Mouse (Mus musculus) thymus, adult 2 months (tissue): ENCODE results near the gene Gm20388. TPM values are rescaled to one million over a fixed set of nuclear protein-coding genes. Genes with fewer than 3 reads are reported as not detected.

Source experiments
- DNase-seq: peaks from one replicate; pipeline ENCODE4 v3.0.0; 2021
- H3K27ac ChIP-seq: fragments of 200-500 bp; 2 replicates; pipeline ENCODE4 v1.5.1; 2012; ENCODE audit warnings: low read length, control low read depth; ENCODE audit not compliant: control insufficient read depth, insufficient read depth
- H3K27me3 ChIP-seq: fragments of 200-500 bp; 2 replicates; pipeline ENCODE4 v1.6.1; 2012; ENCODE audit warnings: mild to moderate bottlenecking, low read length, moderate library complexity, mixed read lengths; ENCODE audit not compliant: control insufficient read depth, insufficient read depth
- H3K36me3 ChIP-seq: fragments of 200-500 bp; 2 replicates; pipeline ENCODE4 v1.6.1; 2012; ENCODE audit warnings: mild to moderate bottlenecking, low read length, moderate library complexity; ENCODE audit not compliant: control insufficient read depth, insufficient read depth
- H3K4me1 ChIP-seq: fragments of 200-500 bp; replicated peaks from 2 replicates; pipeline ENCODE4 v1.6.1; 2012; ENCODE audit warnings: low read length; ENCODE audit not compliant: control insufficient read depth, insufficient read depth
- H3K4me3 ChIP-seq: fragments of 200-500 bp; 2 replicates; pipeline ENCODE4 v1.5.1; 2012; ENCODE audit warnings: mild to moderate bottlenecking, low read length, control low read depth, moderate library complexity; ENCODE audit not compliant: control insufficient read depth, insufficient read depth
- CTCF ChIP-seq: fragments of 200-500 bp; IDR thresholded peaks from 2 replicates; pipeline ENCODE4 v1.5.1; 2012; ENCODE audit warnings: mild to moderate bottlenecking, control low read depth, low read length, moderate library complexity, borderline replicate concordance; ENCODE audit not compliant: control insufficient read depth, poor library complexity, insufficient read depth; ENCODE audit errors: extremely low read depth
- POLR2A ChIP-seq: fragments of 200-500 bp; IDR thresholded peaks from 2 replicates; pipeline ENCODE4 v1.6.1; 2012; ENCODE audit warnings: mild to moderate bottlenecking, low read length, control low read depth, moderate library complexity; ENCODE audit not compliant: control insufficient read depth, poor library complexity, insufficient read depth; ENCODE audit errors: extremely low read depth
- WGBS: fragments of 180-500 bp; shearing (Covaris S2); methylation state at CpG from one replicate; pipeline ENCODE4 v1.1.7; 2018; 5-methylcytosine and 5-hydroxymethylcytosine counted together
- polyA plus RNA-seq: library from polyadenylated mRNA; depleted of rRNA; stranded (reverse); fragments of >200 nt; gene quantifications from 2 replicates; pipeline ENCODE4 v1.2.3, GENCODE M21; 2012

Gene Gm20388
- polyA plus RNA-seq, 1 experiment, result 103 TPM

DNA sequence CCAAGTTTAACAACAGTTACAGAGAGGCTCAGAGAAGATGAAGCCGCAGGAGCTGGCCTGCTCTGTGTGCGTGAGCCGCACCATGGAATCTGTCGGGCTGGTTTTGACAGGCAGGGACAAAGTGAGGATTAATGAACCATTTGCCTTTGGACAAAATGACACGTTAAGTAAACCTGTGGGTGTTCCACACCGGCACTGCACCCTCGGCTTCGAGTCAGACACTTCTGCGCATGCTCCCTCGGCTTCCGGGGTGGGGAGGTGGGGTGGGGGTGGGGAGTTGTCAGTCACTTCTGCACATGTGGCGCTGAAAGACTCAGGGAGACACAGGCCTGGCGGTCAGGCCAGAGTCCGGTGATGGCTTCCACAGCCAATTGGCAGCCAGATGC is 1352.7 kb downstream of the Gm20388 start:
- 57% methylated on average over 14 of the region's 14 CpGs for WGBS
- no peaks in the 10 kb centered on the region for H3K4me1 ChIP-seq
- no peak overlapping the region for H3K4me3 ChIP-seq
- no peak for DNase-seq
- TF ChIP-seq CTCF (no peak), POLR2A (no peak)
- H3K27ac ChIP-seq, result no peak overlapping the region
- no peaks in the 10 kb centered on the region; the same call in 1 of the 2 replicates for H3K27me3 ChIP-seq
- H3K36me3 ChIP-seq, result no peaks in the 10 kb centered on the region

DNA sequence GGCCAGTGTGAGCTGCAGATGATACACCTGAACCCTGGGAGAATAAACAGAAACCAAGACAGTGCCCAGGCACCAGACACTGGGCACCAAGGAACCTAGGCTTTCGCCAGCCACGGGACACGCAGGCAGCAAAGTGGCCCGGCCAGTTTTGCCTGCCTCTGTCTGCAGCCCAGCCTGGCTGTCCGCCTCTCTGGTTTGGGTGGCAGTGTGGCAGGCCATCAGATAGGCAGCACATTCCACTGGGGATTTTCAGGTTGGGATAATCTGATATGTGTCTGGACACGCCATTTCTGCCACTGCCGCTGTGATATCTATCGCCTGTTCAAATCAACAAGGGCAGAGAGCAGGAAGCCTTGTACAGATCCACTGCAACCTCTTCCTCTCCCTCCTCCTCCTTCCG is 1353.6 kb downstream of the Gm20388 start:
- H3K27me3 ChIP-seq, result no peaks in the 10 kb centered on the region

DNA sequence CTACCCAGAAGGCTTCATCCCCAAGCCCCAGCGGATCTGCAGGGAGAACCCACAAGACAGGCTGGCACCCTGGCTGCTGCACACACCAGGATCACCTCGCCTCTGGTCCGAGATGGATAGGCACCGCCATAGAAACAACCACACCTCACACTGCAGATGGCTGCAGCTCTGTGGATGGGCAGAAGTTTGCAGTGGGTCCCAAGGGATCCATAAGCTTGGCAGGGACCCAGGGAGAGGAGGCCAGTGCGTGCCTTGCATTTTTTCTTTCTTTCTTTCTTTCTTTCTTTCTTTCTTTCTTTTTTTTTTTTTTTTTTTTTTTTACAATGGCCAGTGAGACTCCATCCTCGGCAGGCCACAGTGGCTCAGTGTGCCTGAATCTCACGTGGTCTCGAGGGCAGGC is 1360.9 kb downstream of the Gm20388 start:
- WGBS, result 82% methylated on average over 8 of the region's 8 CpGs

More for the DNA sequence above, 1353.6 kb downstream of the Gm20388 start:
- H3K27ac ChIP-seq, result no peak overlapping the region
- no peaks in the 10 kb centered on the region for H3K36me3 ChIP-seq
- no peak overlapping the region for H3K4me3 ChIP-seq
- DNase-seq, result no peak
- no peaks in the 10 kb centered on the region for H3K4me1 ChIP-seq
- TF ChIP-seq CTCF (no peak), POLR2A (no peak)
- WGBS, result 84% methylated on average over 9 of the region's 9 CpGs

DNA sequence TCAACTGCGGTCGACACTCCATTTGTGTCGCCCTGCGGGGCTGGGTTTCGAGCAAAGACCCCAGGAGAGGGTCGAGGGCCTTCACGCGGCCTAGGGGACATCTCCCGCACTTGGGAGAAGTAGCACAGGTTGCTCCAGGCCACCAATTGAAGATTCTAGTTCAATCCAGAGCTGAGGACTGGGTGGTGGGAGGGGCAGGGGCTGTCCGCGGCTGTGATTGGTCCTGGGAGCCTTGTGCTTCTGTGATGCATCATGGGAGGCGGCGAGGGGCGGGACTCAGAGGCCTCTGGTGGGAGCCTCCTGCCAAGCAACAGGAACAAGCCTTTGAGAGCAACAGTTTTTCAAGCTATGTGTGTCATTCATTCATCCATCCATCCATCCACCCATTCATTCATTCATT is 1362.6 kb downstream of the Gm20388 start:
- Histone ChIP-seq H3K27ac (no peak overlapping the region), H3K4me1 (no peaks in the 10 kb centered on the region), H3K27me3 (no peaks in the 10 kb centered on the region), H3K4me3 (no peak overlapping the region), H3K36me3 (no peaks in the 10 kb centered on the region)
- TF ChIP-seq POLR2A (no peak), CTCF (no peak)
- DNase-seq, result no peak
- WGBS, result 56% methylated on average over 14 of the region's 14 CpGs

More for the DNA sequence above, 1360.9 kb downstream of the Gm20388 start:
- no peak overlapping the region for H3K4me3 ChIP-seq
- no peak overlapping the region for H3K27ac ChIP-seq
- no peaks in the 10 kb centered on the region for H3K36me3 ChIP-seq
- H3K4me1 ChIP-seq, result no peaks in the 10 kb centered on the region
- no peaks in the 10 kb centered on the region for H3K27me3 ChIP-seq
- DNase-seq, result no peak
- TF ChIP-seq CTCF, result no peak

DNA sequence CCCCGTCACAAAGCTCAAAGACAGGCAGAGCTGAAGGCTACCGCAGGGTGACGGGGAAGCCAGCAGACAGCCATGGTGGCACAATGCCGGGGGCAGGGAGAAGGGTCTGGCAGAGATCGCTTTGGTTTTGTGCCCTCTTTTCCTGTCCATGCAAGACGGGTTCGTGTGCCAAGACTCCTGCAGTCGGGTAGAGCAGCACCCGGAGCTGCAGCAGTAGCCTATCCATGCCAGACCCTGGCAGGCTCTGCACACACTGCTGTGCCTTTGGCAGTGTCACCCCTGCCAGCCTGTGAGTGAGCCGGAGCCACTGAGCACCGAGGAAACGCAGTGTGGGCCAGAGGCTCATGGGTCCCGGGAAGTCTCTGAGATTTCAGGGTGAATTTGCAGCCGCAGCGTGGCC is 1363.0 kb downstream of the Gm20388 start:
- H3K4me1 ChIP-seq, result no peaks in the 10 kb centered on the region
- no peak overlapping the region for H3K4me3 ChIP-seq
- H3K27me3 ChIP-seq, result no peaks in the 10 kb centered on the region
- no peak for TF ChIP-seq POLR2A
- TF ChIP-seq CTCF, result no peak
- DNase-seq, result no peak
- no peak overlapping the region for H3K27ac ChIP-seq
- 87% methylated on average over 15 of the region's 15 CpGs for WGBS
- H3K36me3 ChIP-seq, result no peaks in the 10 kb centered on the region

DNA sequence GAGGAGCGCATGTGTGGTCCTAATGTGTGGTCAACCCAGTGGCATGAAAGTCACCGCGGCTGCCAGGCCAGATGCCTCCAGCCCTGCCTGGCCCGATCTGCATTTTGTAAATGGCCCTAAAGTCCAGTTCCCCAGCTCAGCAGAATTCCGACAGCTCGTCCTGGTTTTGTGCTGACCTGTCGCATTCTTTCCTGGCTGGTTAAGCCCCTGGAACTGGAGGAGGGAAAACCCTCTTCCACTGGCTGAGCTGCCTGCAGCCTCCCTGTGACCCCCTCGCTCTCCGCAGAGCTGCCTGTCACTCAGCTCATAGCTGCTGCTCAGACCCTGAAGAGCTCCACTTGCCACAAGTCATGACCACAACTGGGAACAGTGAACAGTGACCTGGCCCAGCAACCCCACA is 1369.8 kb downstream of the Gm20388 start:
- H3K27me3 ChIP-seq, result no peaks in the 10 kb centered on the region
- 88% methylated on average over 9 of the region's 9 CpGs for WGBS
- TF ChIP-seq CTCF (no peak), POLR2A (no peak)
- H3K4me1 ChIP-seq, result no peaks in the 10 kb centered on the region
- no peak overlapping the region for H3K27ac ChIP-seq
- H3K4me3 ChIP-seq, result no peak overlapping the region
- no peak for DNase-seq
- no peaks in the 10 kb centered on the region for H3K36me3 ChIP-seq

DNA sequence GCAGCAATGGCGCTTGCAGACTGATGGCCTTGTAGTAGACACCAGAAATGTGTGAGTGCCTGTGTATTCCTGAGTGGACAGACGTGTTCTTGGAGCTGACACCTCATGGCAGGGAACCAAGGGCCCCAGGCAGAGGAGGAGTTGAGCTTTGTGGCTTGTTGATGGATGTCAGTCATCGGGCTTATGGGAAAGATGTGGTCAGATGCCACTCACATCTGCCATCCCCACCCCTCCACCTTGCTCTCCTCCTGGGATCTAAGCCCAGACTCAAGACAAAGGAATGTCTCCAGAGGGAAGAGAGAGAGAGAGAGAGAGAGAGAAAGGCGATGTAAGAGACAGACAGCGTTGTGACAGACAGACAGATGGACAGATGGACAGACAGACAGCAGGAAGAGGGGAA is 1378.7 kb downstream of the Gm20388 start:
- Histone ChIP-seq H3K27ac (no peak overlapping the region), H3K27me3 (no peaks in the 10 kb centered on the region), H3K36me3 (no peaks in the 10 kb centered on the region), H3K4me1 (no peaks in the 10 kb centered on the region), H3K4me3 (no peak overlapping the region)
- no peak for DNase-seq
- TF ChIP-seq CTCF, result no peak
- TF ChIP-seq POLR2A, result no peak
- 73% methylated on average over 5 of the region's 5 CpGs for WGBS

DNA sequence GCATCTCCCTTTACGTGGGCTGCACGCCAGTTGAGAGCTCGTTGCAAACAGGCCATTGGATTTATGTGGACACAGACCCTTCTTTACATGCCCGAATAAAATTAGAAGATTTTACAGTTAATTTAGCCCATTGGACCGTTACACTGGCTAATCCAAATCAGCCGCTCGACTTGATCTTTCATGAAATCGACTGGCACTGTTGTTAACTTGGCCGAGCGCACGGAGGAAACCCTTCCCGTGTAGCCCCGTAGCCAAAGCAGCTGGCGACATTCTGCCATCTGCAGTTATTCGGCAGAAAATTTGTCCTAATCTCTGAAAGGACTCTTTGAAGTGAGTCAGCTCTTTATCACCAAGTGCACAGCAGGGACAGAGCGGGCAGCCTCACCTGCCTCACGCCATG is 1379.9 kb downstream of the Gm20388 start:
- H3K27ac ChIP-seq, result no peak overlapping the region
- no peak overlapping the region for H3K4me3 ChIP-seq
- no peaks in the 10 kb centered on the region for H3K4me1 ChIP-seq
- WGBS, result 93% methylated on average over 17 of the region's 17 CpGs
- no peak for TF ChIP-seq CTCF
- TF ChIP-seq POLR2A, result no peak
- H3K27me3 ChIP-seq, result no peaks in the 10 kb centered on the region
- no peaks in the 10 kb centered on the region for H3K36me3 ChIP-seq
- no peak for DNase-seq
